Mouse (Mus musculus) stomach, postnatal 0 days (tissue): ENCODE measurements around the gene Steap4.

ENCODE experiments used
- CTCF ChIP-seq: IDR thresholded peaks from 2 replicates; pipeline ENCODE4 v1.5.1; 2016; ENCODE audit warnings: antibody characterized with exemption, low read depth, mild to moderate bottlenecking, moderate library complexity
- EP300 ChIP-seq: optimal IDR thresholded peaks from 2 replicates; pipeline ENCODE3; 2016; ENCODE audit warnings: antibody characterized with exemption

- TF ChIP-seq EP300 (no peak), CTCF (no peak)
Observed at GRCm38 (mm10) chr5:7954838-7955237, 5.4 kb upstream of the Steap4 start.
